Mouse (Mus musculus): ENCODE data around the gene Setx. TPM values are rescaled to one million over a fixed set of nuclear protein-coding genes. Genes with fewer than 3 reads are reported as not detected.
"Not testable (repeated sequence)": the region's sequence is repeated elsewhere in the genome, so short reads cannot be mapped to it uniquely, and the experiment has no call there.

Gene Setx
- total RNA-seq (2014; rRNA removed) (59.9 and 64.8 TPM in 2 replicates), polyA plus RNA-seq (2015; fragmentation: Nextera tagmentation; extraction: Ambion mirVana) (9.3 and 13.2 TPM in 2 replicates)

GRCm38 (mm10) chr2:29123907-29124569 is at the start of gene Setx:
TSS of gene Setx (plus strand) at chr2:29124181.
- ATAC-seq = no peak

GRCm38 (mm10) chr2:29074676-29075075 is 49.3 kb upstream of the Setx start:
- Histone ChIP-seq H3K36me3 (ENCODE audit: insufficient read depth) (peaks cover 71% of the 10 kb centered on the region), H3K4me2 (ENCODE audit: low read depth) (no peak overlapping the region), H3K4me1 (ENCODE audit: insufficient read depth) (no peaks in the 10 kb centered on the region), H3K27ac (ENCODE audit: low read depth, low read length) (no peak overlapping the region), H3K9ac (no peak overlapping the region), H3K27me3 (ENCODE audit: insufficient read depth, low read length) (no peaks in the 10 kb centered on the region), H3K9me3 (ENCODE audit: low read length) (no peaks in the 10 kb centered on the region), H3K4me3 (ENCODE audit: low read depth, low read length) (no peak overlapping the region)
- TF ChIP-seq CTCF (IDR thresholded peaks at IDR 0.05; ENCODE audit: low read depth) = no peak
- ATAC-seq = no peak
- DNase-seq = no peak
- 94% methylated on average over 7 of the region's 7 CpGs for WGBS

More at GRCm38 (mm10) chr2:29123907-29124569, at the start of gene Setx:
- DNase-seq = no peak
- H3K36me3 ChIP-seq (ENCODE audit: insufficient read depth) = 0 out of 2 replicates have a peak, but pooled peaks cover 5% of the 10 kb centered on the region
- WGBS = 68% methylated on average over 14 of the region's 14 CpGs
- no peak for TF ChIP-seq CTCF (IDR thresholded peaks at IDR 0.05; ENCODE audit: low read depth)
- peak within 1 kb of the TSS; percentile 83 for H3K4me2 ChIP-seq (ENCODE audit: low read depth)
- H3K27ac ChIP-seq (ENCODE audit: low read depth, low read length) = peak within 1 kb of the TSS; percentile 93
- H3K27me3 ChIP-seq (ENCODE audit: insufficient read depth, low read length) = no peaks in the 10 kb centered on the region
- H3K4me3 ChIP-seq (ENCODE audit: low read depth, low read length) = peak within 1 kb of the TSS; percentile 71
- H3K9ac ChIP-seq = peak within 1 kb of the TSS; percentile 81
- H3K9me3 ChIP-seq (ENCODE audit: low read length) = no peaks in the 10 kb centered on the region
- no peaks in the 10 kb centered on the region for H3K4me1 ChIP-seq (ENCODE audit: insufficient read depth)

- 90% methylated on average over 11 of the region's 11 CpGs for WGBS
- DNase-seq = no peak
- no peak for TF ChIP-seq CTCF (IDR thresholded peaks at IDR 0.05; ENCODE audit: low read depth)
- H3K27me3 ChIP-seq (ENCODE audit: insufficient read depth, low read length) = no peaks in the 10 kb centered on the region
- ATAC-seq = no peak
- no peaks in the 10 kb centered on the region for H3K9me3 ChIP-seq (ENCODE audit: low read length)
- no peak overlapping the region for H3K4me3 ChIP-seq (ENCODE audit: low read depth, low read length)
- H3K36me3 ChIP-seq (ENCODE audit: insufficient read depth) = peaks cover 70% of the 10 kb centered on the region
- H3K4me1 ChIP-seq (ENCODE audit: insufficient read depth) = no peaks in the 10 kb centered on the region
- no peak overlapping the region for H3K4me2 ChIP-seq (ENCODE audit: low read depth)
- H3K27ac ChIP-seq (ENCODE audit: low read depth, low read length) = no peak overlapping the region
- H3K9ac ChIP-seq = no peak overlapping the region
Measured at GRCm38 (mm10) chr2:29075331-29076070, 48.5 kb upstream of the Setx start.

GRCm38 (mm10) chr2:29076226-29076625 is 47.8 kb upstream of the Setx start:
- Histone ChIP-seq H3K27me3 (ENCODE audit: insufficient read depth, low read length) (no peaks in the 10 kb centered on the region), H3K36me3 (ENCODE audit: insufficient read depth) (peaks cover 70% of the 10 kb centered on the region)
- no peak for TF ChIP-seq CTCF (IDR thresholded peaks at IDR 0.05; ENCODE audit: low read depth)

GRCm38 (mm10) chr2:29081965-29082364 is 42.0 kb upstream of the Setx start:
- Histone ChIP-seq H3K27ac (ENCODE audit: low read depth, low read length) (no peak overlapping the region), H3K4me1 (ENCODE audit: insufficient read depth) (no peaks in the 10 kb centered on the region), H3K9me3 (ENCODE audit: low read length) (no peaks in the 10 kb centered on the region), H3K27me3 (ENCODE audit: insufficient read depth, low read length) (no peaks in the 10 kb centered on the region), H3K36me3 (ENCODE audit: insufficient read depth) (peaks cover 72% of the 10 kb centered on the region), H3K4me3 (ENCODE audit: low read depth, low read length) (no peak overlapping the region), H3K4me2 (ENCODE audit: low read depth) (no peak overlapping the region), H3K9ac (no peak overlapping the region)
- 71% methylated on average over 3 of the region's 3 CpGs for WGBS
- no peak for TF ChIP-seq CTCF (IDR thresholded peaks at IDR 0.05; ENCODE audit: low read depth)
- ATAC-seq = no peak
- no peak for DNase-seq

More at GRCm38 (mm10) chr2:29076226-29076625, 47.8 kb upstream of the Setx start:
- no peak overlapping the region for H3K4me3 ChIP-seq (ENCODE audit: low read depth, low read length)
- H3K4me1 ChIP-seq (ENCODE audit: insufficient read depth) = no peaks in the 10 kb centered on the region
- H3K9me3 ChIP-seq (ENCODE audit: low read length) = no peaks in the 10 kb centered on the region
- 81% methylated on average over 2 of the region's 2 CpGs for WGBS
- no peak overlapping the region for H3K9ac ChIP-seq
- no peak for ATAC-seq
- no peak overlapping the region for H3K4me2 ChIP-seq (ENCODE audit: low read depth)
- DNase-seq = no peak
- no peak overlapping the region for H3K27ac ChIP-seq (ENCODE audit: low read depth, low read length)

GRCm38 (mm10) chr2:29086026-29086425 is 38.0 kb upstream of the Setx start:
- DNase-seq (no peak), ATAC-seq (no peak)
- H3K9ac ChIP-seq = no peak overlapping the region
- H3K4me2 ChIP-seq (ENCODE audit: low read depth) = no peak overlapping the region
- no peak overlapping the region for H3K4me3 ChIP-seq (ENCODE audit: low read depth, low read length)
- no peaks in the 10 kb centered on the region for H3K27me3 ChIP-seq (ENCODE audit: insufficient read depth, low read length)
- H3K4me1 ChIP-seq (ENCODE audit: insufficient read depth) = no peaks in the 10 kb centered on the region
- no peaks in the 10 kb centered on the region for H3K9me3 ChIP-seq (ENCODE audit: low read length)
- TF ChIP-seq CTCF (IDR thresholded peaks at IDR 0.05; ENCODE audit: low read depth) = no peak
- no peak overlapping the region for H3K27ac ChIP-seq (ENCODE audit: low read depth, low read length)
- 96% methylated on average over 7 of the region's 7 CpGs for WGBS
- H3K36me3 ChIP-seq (ENCODE audit: insufficient read depth) = peaks cover 49% of the 10 kb centered on the region

GRCm38 (mm10) chr2:29089276-29089675 is 34.7 kb upstream of the Setx start:
- 87% methylated on average over 6 of the region's 6 CpGs for WGBS
- not testable (repeated sequence) for H3K9ac ChIP-seq; DNase-seq; H3K4me1 ChIP-seq (ENCODE audit: insufficient read depth); H3K9me3 ChIP-seq (ENCODE audit: low read length); ATAC-seq; H3K4me3 ChIP-seq (ENCODE audit: low read depth, low read length); H3K4me2 ChIP-seq (ENCODE audit: low read depth); H3K27ac ChIP-seq (ENCODE audit: low read depth, low read length); H3K27me3 ChIP-seq (ENCODE audit: insufficient read depth, low read length)
- peaks cover 23% of the 10 kb centered on the region for H3K36me3 ChIP-seq (ENCODE audit: insufficient read depth)
